Mouse (Mus musculus) hindbrain, embryonic 12.5 days (tissue): ENCODE measurements around the gene Ccsap. TPM values are rescaled to one million over a fixed set of nuclear protein-coding genes. Genes with fewer than 3 reads are reported as not detected.
A peak's percentile ranks its signal among the peaks of the same experiment; 100 is the strongest.

Source experiments
- ATAC-seq: fragments of 200-750 bp; cut with Nextera tagmentation; 2 replicates; pipeline ENCODE4 v1.8.0; 2017; ENCODE audit warnings: moderate TSS enrichment; ENCODE audit not compliant: low FRiP score
- H3K27ac ChIP-seq: fragments of 300-500 bp; sonication (generic); 2 replicates; pipeline ENCODE4 v1.5.1; 2016; ENCODE audit warnings: mild to moderate bottlenecking
- H3K27me3 ChIP-seq: fragments of 300-500 bp; sonication (generic); 2 replicates; pipeline ENCODE4 v1.6.1; 2016; ENCODE audit warnings: mild to moderate bottlenecking
- H3K36me3 ChIP-seq: fragments of 300-500 bp; sonication (generic); 2 replicates; pipeline ENCODE4 v1.6.1; 2016; ENCODE audit warnings: mild to moderate bottlenecking
- H3K4me1 ChIP-seq: fragments of 300-500 bp; sonication (generic); 2 replicates; pipeline ENCODE4 v1.6.1; 2016
- H3K4me2 ChIP-seq: fragments of 300-500 bp; sonication (generic); replicated peaks from 2 replicates; pipeline ENCODE4 v1.6.1; 2016; ENCODE audit warnings: mild to moderate bottlenecking
- H3K4me3 ChIP-seq: fragments of 300-500 bp; sonication (generic); 2 replicates; pipeline ENCODE4 v1.5.1; 2016; ENCODE audit warnings: mild to moderate bottlenecking
- H3K9ac ChIP-seq: fragments of 300-500 bp; sonication (generic); 2 replicates; pipeline ENCODE4 v1.6.1; 2016; ENCODE audit warnings: mild to moderate bottlenecking, moderate library complexity
- H3K9me3 ChIP-seq: fragments of 300-500 bp; sonication (generic); replicated peaks from 2 replicates; pipeline ENCODE4 v1.6.1; 2016; ENCODE audit warnings: mild to moderate bottlenecking
- WGBS: fragments of 180-500 bp; shearing (Covaris S2); methylation state at CpG from one replicate; pipeline ENCODE4 v1.1.7; 2016; 5-methylcytosine and 5-hydroxymethylcytosine counted together
- polyA plus RNA-seq: library from polyadenylated mRNA; unstranded; fragments of >200 nt; fragmentation: Nextera tagmentation; extraction: Ambion mirVana; gene quantifications from 2 replicates; pipeline ENCODE4 v1.2.1, GENCODE M21; 2016

Ccsap gene
- polyA plus RNA-seq, 1 experiment from 2014 or later, result 6.8 TPM

- Histone ChIP-seq H3K36me3 (no peaks in the 10 kb centered on the region), H3K4me2 (no peak overlapping the region), H3K9ac (no peak overlapping the region), H3K27me3 (no peaks in the 10 kb centered on the region), H3K27ac (no peak overlapping the region), H3K4me3 (no peak overlapping the region), H3K9me3 (no peaks in the 10 kb centered on the region), H3K4me1 (peaks cover 1% of the 10 kb centered on the region; the same call in 1 of the 2 replicates)
- WGBS, result 83% methylated on average over 6 of the region's 6 CpGs
- no peak for ATAC-seq
These were observed 13.4 kb upstream of the Ccsap start for GRCm38 (mm10) chr8:123873364-123873763.

- no peak overlapping the region for H3K9ac ChIP-seq
These were observed 12.0 kb upstream of the Ccsap start for GRCm38 (mm10) chr8:123872048-123872447.

GRCm38 (mm10) chr8:123866971-123867370 is 7.0 kb upstream of the Ccsap start:
- Histone ChIP-seq H3K9ac (no peak overlapping the region), H3K27me3 (peaks cover 16% of the 10 kb centered on the region), H3K4me2 (no peak overlapping the region), H3K4me3 (no peak overlapping the region), H3K9me3 (no peaks in the 10 kb centered on the region), H3K4me1 (peaks cover 6% of the 10 kb centered on the region), H3K36me3 (no peaks in the 10 kb centered on the region), H3K27ac (no peak overlapping the region)
- no peak for ATAC-seq
- 31% methylated on average over 5 of the region's 5 CpGs for WGBS

More at GRCm38 (mm10) chr8:123872048-123872447, 12.0 kb upstream of the Ccsap start:
- Histone ChIP-seq H3K4me1 (no peaks in the 10 kb centered on the region), H3K4me2 (no peak overlapping the region), H3K36me3 (no peaks in the 10 kb centered on the region), H3K4me3 (no peak overlapping the region), H3K9me3 (no peaks in the 10 kb centered on the region), H3K27ac (no peak overlapping the region), H3K27me3 (no peaks in the 10 kb centered on the region)
- ATAC-seq, result no peak
- 76% methylated on average over 9 of the region's 9 CpGs for WGBS

GRCm38 (mm10) chr8:123865786-123866185 is 5.8 kb upstream of the Ccsap start:
- Histone ChIP-seq H3K27me3 (peaks cover 26% of the 10 kb centered on the region), H3K9me3 (no peaks in the 10 kb centered on the region), H3K27ac (no peak overlapping the region), H3K36me3 (no peaks in the 10 kb centered on the region), H3K4me3 (no peak overlapping the region), H3K4me1 (peaks cover 6% of the 10 kb centered on the region), H3K4me2 (no peak overlapping the region), H3K9ac (no peak overlapping the region)
- WGBS, result 80% methylated on average over 7 of the region's 7 CpGs
- ATAC-seq, result no peak

- Histone ChIP-seq H3K4me2 (peak overlapping the region; percentile 93), H3K36me3 (no peaks in the 10 kb centered on the region), H3K27me3 (peaks cover 32% of the 10 kb centered on the region), H3K27ac (no peak overlapping the region), H3K9ac (no peak overlapping the region), H3K9me3 (no peaks in the 10 kb centered on the region), H3K4me1 (peaks cover 15% of the 10 kb centered on the region), H3K4me3 (peak overlapping the region; percentile 88)
- WGBS, result 69% methylated on average over 4 of the region's 4 CpGs
- no peak for ATAC-seq
These were observed 377 bp upstream of the Ccsap start for GRCm38 (mm10) chr8:123860386-123860785.

- ATAC-seq, result peak; percentile 94
- no peaks in the 10 kb centered on the region for H3K36me3 ChIP-seq
- H3K4me3 ChIP-seq, result peak overlapping the region; percentile 88
- peaks cover 28% of the 10 kb centered on the region for H3K27me3 ChIP-seq
- H3K9ac ChIP-seq, result peak overlapping the region; percentile 87
- H3K9me3 ChIP-seq, result no peaks in the 10 kb centered on the region
- peaks cover 14% of the 10 kb centered on the region for H3K4me1 ChIP-seq
- H3K4me2 ChIP-seq, result peak overlapping the region; percentile 93
- under 1% methylated on average over 76 of the region's 79 CpGs for WGBS
- peak overlapping the region; percentile 83 for H3K27ac ChIP-seq
These were observed 915 bp downstream of the Ccsap start for GRCm38 (mm10) chr8:123858941-123859647.

- H3K36me3 ChIP-seq, result no peaks in the 10 kb centered on the region
- H3K27me3 ChIP-seq, result peaks cover 26% of the 10 kb centered on the region
- under 1% methylated on average over 17 of the region's 17 CpGs for WGBS
- peaks cover 10% of the 10 kb centered on the region; the same call in 1 of the 2 replicates for H3K4me1 ChIP-seq
- no peaks in the 10 kb centered on the region for H3K9me3 ChIP-seq
- peak overlapping the region; percentile 87 for H3K9ac ChIP-seq
- no peak overlapping the region for H3K27ac ChIP-seq
- peak overlapping the region; percentile 93 for H3K4me2 ChIP-seq
- H3K4me3 ChIP-seq, result peak overlapping the region; percentile 88
- peak; percentile 39 for ATAC-seq
These were observed 1.5 kb downstream of the Ccsap start for GRCm38 (mm10) chr8:123858574-123858940.

GRCm38 (mm10) chr8:123857361-123857760 is 2.6 kb downstream of the Ccsap start:
- Histone ChIP-seq H3K4me2 (no peak overlapping the region; the same call in 1 of the 2 replicates), H3K27me3 (peaks cover 16% of the 10 kb centered on the region), H3K9me3 (no peaks in the 10 kb centered on the region), H3K36me3 (no peaks in the 10 kb centered on the region), H3K4me3 (no peak overlapping the region), H3K9ac (no peak overlapping the region), H3K4me1 (peaks cover 10% of the 10 kb centered on the region; the same call in 1 of the 2 replicates), H3K27ac (no peak overlapping the region)
- WGBS, result 70% methylated on average over 3 of the region's 3 CpGs
- no peak for ATAC-seq

GRCm38 (mm10) chr8:123854733-123855475 is 5.1 kb downstream of the Ccsap start:
- WGBS, result 92% methylated on average over 9 of the region's 9 CpGs
- Histone ChIP-seq H3K27me3 (no peaks in the 10 kb centered on the region), H3K9me3 (no peaks in the 10 kb centered on the region), H3K4me3 (no peak overlapping the region), H3K36me3 (no peaks in the 10 kb centered on the region), H3K27ac (no peak overlapping the region), H3K4me1 (peaks cover 9% of the 10 kb centered on the region; the same call in 1 of the 2 replicates), H3K4me2 (no peak overlapping the region), H3K9ac (no peak overlapping the region)
- no peak for ATAC-seq

GRCm38 (mm10) chr8:123854252-123854651 is 5.8 kb downstream of the Ccsap start:
- Histone ChIP-seq H3K4me2 (no peak overlapping the region), H3K36me3 (no peaks in the 10 kb centered on the region), H3K27me3 (no peaks in the 10 kb centered on the region), H3K9me3 (no peaks in the 10 kb centered on the region), H3K27ac (no peak overlapping the region), H3K9ac (no peak overlapping the region), H3K4me1 (peaks cover 8% of the 10 kb centered on the region; the same call in 1 of the 2 replicates), H3K4me3 (no peak overlapping the region)
- ATAC-seq, result no peak
- WGBS, result 93% methylated on average over 1 of the region's 1 CpGs

- Histone ChIP-seq H3K27me3 (no peaks in the 10 kb centered on the region), H3K9me3 (no peaks in the 10 kb centered on the region), H3K4me1 (no peaks in the 10 kb centered on the region), H3K36me3 (no peaks in the 10 kb centered on the region), H3K9ac (no peak overlapping the region), H3K4me2 (no peak overlapping the region), H3K4me3 (no peak overlapping the region), H3K27ac (no peak overlapping the region)
- no peak for ATAC-seq
- 80% methylated on average over 5 of the region's 5 CpGs for WGBS
These were observed 8.4 kb downstream of the Ccsap start for GRCm38 (mm10) chr8:123851590-123851989.

- Histone ChIP-seq H3K36me3 (no peaks in the 10 kb centered on the region), H3K27me3 (no peaks in the 10 kb centered on the region), H3K27ac (no peak overlapping the region), H3K9ac (no peak overlapping the region), H3K4me1 (no peaks in the 10 kb centered on the region), H3K4me3 (no peak overlapping the region), H3K9me3 (no peaks in the 10 kb centered on the region), H3K4me2 (no peak overlapping the region)
- 85% methylated on average over 4 of the region's 4 CpGs for WGBS
- ATAC-seq, result no peak
These were observed 10.7 kb downstream of the Ccsap start for GRCm38 (mm10) chr8:123849352-123849751.
